ENCODE assay signal across 10 mouse cellular contexts in the genomic region with DNA sequence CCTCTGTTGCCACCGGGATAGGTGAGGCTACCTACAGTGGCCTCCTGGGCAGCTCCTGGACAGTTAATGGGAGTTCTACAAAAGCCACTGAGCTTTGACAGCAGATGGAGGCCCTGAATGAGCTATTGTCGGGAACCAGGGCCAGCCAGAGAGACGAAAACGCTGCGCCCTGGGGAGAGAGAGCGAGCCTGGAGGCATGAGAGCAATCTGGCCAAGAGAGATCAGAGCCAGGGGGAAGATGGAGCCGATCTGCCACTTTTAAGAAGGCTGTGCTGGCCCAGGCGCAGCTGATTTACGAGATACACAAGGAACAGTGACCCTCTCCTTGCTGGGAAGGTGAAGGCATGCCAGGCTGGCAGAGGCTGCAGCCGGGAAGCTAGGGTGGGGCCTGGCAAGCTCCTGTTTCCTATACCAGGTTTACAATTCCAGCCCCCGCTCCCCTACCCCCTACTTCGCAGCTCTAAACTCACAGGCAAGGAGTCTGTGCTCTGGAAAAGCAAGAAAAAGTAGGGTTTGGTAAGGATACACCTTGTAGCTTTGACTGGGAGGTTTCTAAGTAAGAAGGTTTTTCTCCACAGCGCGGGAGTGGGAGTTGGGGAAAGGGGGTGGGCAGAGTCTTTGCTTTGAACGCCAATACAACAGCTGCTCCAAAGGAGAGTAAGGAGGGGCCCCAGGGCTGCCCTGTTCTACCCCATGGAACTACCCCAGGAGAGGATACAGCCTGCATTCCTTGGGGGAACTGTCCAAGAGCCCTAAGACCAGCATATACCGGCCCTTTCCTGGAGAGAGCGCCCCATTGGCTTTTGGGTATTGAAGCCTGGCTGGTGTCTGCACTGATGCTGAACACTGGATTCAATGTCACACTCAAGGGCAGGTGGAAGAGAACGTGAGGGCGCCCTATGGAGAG. TPM values are rescaled to one million over a fixed set of nuclear protein-coding genes. Genes with fewer than 3 reads are reported as not detected.
DNase-seq lines count a peak whose midpoint lies in the region; ATAC-seq and TF ChIP-seq lines count a peak whose summit lies in the region.
"Had no signal": no experiment of that assay in that cellular context is flagged by ENCODE, and none has a peak within 500 bp of the region (broad histone marks: within the 10 kb centered on the region; RNA-seq: fewer than 3 reads in every experiment).

No protein-coding gene starts in this region.

- ATAC-seq in limb, embryonic 13.5 days (ENCODE audit: low FRiP score, low read depth) = no peak

- no peaks in the 10 kb centered on the region for H3K79me3 ChIP-seq in C2C12 (ENCODE audit: low read depth)

- TF ChIP-seq CTCF in C2C12 (IDR thresholded peaks at IDR 0.05; ENCODE audit: control insufficient read depth, insufficient read depth, insufficient read length) = no peak

- intact Hi-C loops in heart, postnatal 25 days (cut with DNase I) = loop anchor here (5.0 kb wide), 1 partner anchor 179 kb away; the partner anchor contains the start of genes Iscu and Sart3

- H3K27me3 ChIP-seq in heart, embryonic 10.5 days (ENCODE audit: insufficient read depth, poor library complexity, severe bottlenecking) = no peaks in the 10 kb centered on the region
- no peaks in the 10 kb centered on the region for H3K27me3 ChIP-seq in C2C12 (ENCODE audit: control insufficient read depth, insufficient read depth, insufficient read length)
- H3K27me3 ChIP-seq in limb, embryonic 13.5 days = no peaks in the 10 kb centered on the region

- H3K79me2 ChIP-seq in C2C12 (ENCODE audit: control insufficient read depth, insufficient read depth) = no peaks in the 10 kb centered on the region

- peak overlapping the region; percentile 35; the same call in 1 of the 2 replicates for H3K4me3 ChIP-seq in heart, embryonic 10.5 days
- H3K4me3 ChIP-seq in C2C12 (ENCODE audit: insufficient read depth, poor library complexity, severe bottlenecking) = no peak overlapping the region
- H3K4me3 ChIP-seq in limb, embryonic 13.5 days = no peak overlapping the region

- H3K4me2 ChIP-seq in limb, embryonic 13.5 days (replicated peaks) = no peak overlapping the region

- H3K4me1 ChIP-seq in heart, embryonic 10.5 days = peaks cover 42% of the 10 kb centered on the region
- peaks cover 3% of the 10 kb centered on the region; the same call in 1 of the 2 replicates for H3K4me1 ChIP-seq in limb, embryonic 13.5 days

- no peak for DNase-seq in heart, embryonic 10.5 days (ENCODE audit: low spot score)
- no peak for DNase-seq in heart, postnatal 25 days (ENCODE audit: low spot score)
- peak; percentile 82 to 84 for DNase-seq in cerebellum, postnatal 14 days
- DNase-seq in ovary, postnatal 36 days (ENCODE audit: low spot score) = no peak
- no peak for DNase-seq in left cerebral cortex, adult 9 months (ENCODE audit: low spot score in 2 of 2)
- no peak for DNase-seq in Muller cell, postnatal 12 days (ENCODE audit: inconsistent ontology term)
- DNase-seq: kidney, adult 8-10 months had no signal

- H3K9me3 ChIP-seq in heart, embryonic 10.5 days = no peaks in the 10 kb centered on the region
- H3K9me3 ChIP-seq in limb, embryonic 13.5 days = no peaks in the 10 kb centered on the region; the same call in 1 of the 2 replicates

- peak overlapping the region; percentile 87 for H3K27ac ChIP-seq in heart, embryonic 10.5 days
- peak overlapping the region; percentile 29; the same call in 1 of the 2 replicates for H3K27ac ChIP-seq in limb, embryonic 13.5 days

- peaks cover 72% of the 10 kb centered on the region for H3K36me3 ChIP-seq in heart, embryonic 10.5 days
- H3K36me3 ChIP-seq in C2C12 (ENCODE audit: control insufficient read depth, insufficient read depth) = peaks cover 27% of the 10 kb centered on the region
- H3K36me3 ChIP-seq in limb, embryonic 13.5 days = peaks cover 91% of the 10 kb centered on the region

- peak overlapping the region; percentile 44 for H3ac ChIP-seq in C2C12 (ENCODE audit: control insufficient read depth, insufficient read length, low read depth)

- 65% methylated on average over 19 of the region's 19 CpGs for WGBS in heart, embryonic 10.5 days
- WGBS in limb, embryonic 13.5 days = 80% methylated on average over 19 of the region's 19 CpGs

- no peak overlapping the region; the same call in 1 of the 2 replicates for H3K9ac ChIP-seq in limb, embryonic 13.5 days

TF ChIP-seq in C2C12, 6 proteins besides CTCF, POLR2A, EP300 and RAD21:
- TF ChIP-seq USF1 (IDR thresholded peaks at IDR 0.05; ENCODE audit: low read depth) (no peak), CEBPB (IDR thresholded peaks at IDR 0.05; ENCODE audit: low read depth) (no peak), MYOG (IDR thresholded peaks at IDR 0.05; ENCODE audit: control insufficient read depth, extremely low read depth, insufficient read length) (no peak), MYOD1 (IDR thresholded peaks at IDR 0.05; ENCODE audit: control insufficient read depth, insufficient read length, low read depth) (no peak), FOSL1 (IDR thresholded peaks at IDR 0.05; ENCODE audit: insufficient read depth, low read length, poor library complexity, severe bottlenecking) (no peak), MAX (IDR thresholded peaks at IDR 0.05) (no peak)

RNA-seq across cellular contexts. Expression of gene Coro1c, which starts 42.5 kb away (rescaled TPM):
- 163 and 178 TPM in 2 replicates for polyA plus RNA-seq in heart, embryonic 10.5 days (2016; fragmentation: Nextera tagmentation; extraction: Ambion mirVana)
- total RNA-seq in heart, postnatal 25 days (2021) = 10 to 100 TPM; 34.5 to 35.2 TPM
- polyA plus RNA-seq in C2C12 (2012; fragmentation: generic; extraction: Trizol) = 156 TPM
- 83.1 and 90.2 TPM in 2 replicates for polyA plus RNA-seq in limb, embryonic 13.5 days (2015; fragmentation: Nextera tagmentation; extraction: Ambion mirVana)

RNA-seq across cellular contexts. Expression of gene Ssh1, which starts 42.7 kb away (rescaled TPM):
- 16.7 and 18.3 TPM in 2 replicates for polyA plus RNA-seq in heart, embryonic 10.5 days (2016; fragmentation: Nextera tagmentation; extraction: Ambion mirVana)
- total RNA-seq in heart, postnatal 25 days (2021) = 10 to 100 TPM; 13.4 to 16.9 TPM
- 3.7 TPM for polyA plus RNA-seq in C2C12 (2012; fragmentation: generic; extraction: Trizol)
- polyA plus RNA-seq in limb, embryonic 13.5 days (2015; fragmentation: Nextera tagmentation; extraction: Ambion mirVana) = 15.9 and 18.7 TPM in 2 replicates

RNA-seq across cellular contexts. Expression of gene Dao, which starts 52.5 kb away (rescaled TPM):
- polyA plus RNA-seq in heart, embryonic 10.5 days (2016; fragmentation: Nextera tagmentation; extraction: Ambion mirVana) = not detected in 2 replicates
- not detected for total RNA-seq in heart, postnatal 25 days (2021)
- polyA plus RNA-seq in C2C12 (2012; fragmentation: generic; extraction: Trizol) = not detected
- not detected in 2 replicates for polyA plus RNA-seq in limb, embryonic 13.5 days (2015; fragmentation: Nextera tagmentation; extraction: Ambion mirVana)
- total RNA-seq: megakaryocyte progenitor cell, adult 5-6 weeks had no signal

Comparison
In these comparisons a context has a peak if more than half of its experiments do, and no peak if none do; other contexts are left out.
1. DNase-seq: peak in cerebellum, postnatal 14 days (2 of 2); none in heart, embryonic 10.5 days (single experiment), heart, postnatal 25 days (single experiment), ovary, postnatal 36 days (single experiment), left cerebral cortex, adult 9 months (0 of 2) and Muller cell, postnatal 12 days (single experiment).